Mouse (Mus musculus): ENCODE results near the gene Platr17.

Platr17 gene

DNA sequence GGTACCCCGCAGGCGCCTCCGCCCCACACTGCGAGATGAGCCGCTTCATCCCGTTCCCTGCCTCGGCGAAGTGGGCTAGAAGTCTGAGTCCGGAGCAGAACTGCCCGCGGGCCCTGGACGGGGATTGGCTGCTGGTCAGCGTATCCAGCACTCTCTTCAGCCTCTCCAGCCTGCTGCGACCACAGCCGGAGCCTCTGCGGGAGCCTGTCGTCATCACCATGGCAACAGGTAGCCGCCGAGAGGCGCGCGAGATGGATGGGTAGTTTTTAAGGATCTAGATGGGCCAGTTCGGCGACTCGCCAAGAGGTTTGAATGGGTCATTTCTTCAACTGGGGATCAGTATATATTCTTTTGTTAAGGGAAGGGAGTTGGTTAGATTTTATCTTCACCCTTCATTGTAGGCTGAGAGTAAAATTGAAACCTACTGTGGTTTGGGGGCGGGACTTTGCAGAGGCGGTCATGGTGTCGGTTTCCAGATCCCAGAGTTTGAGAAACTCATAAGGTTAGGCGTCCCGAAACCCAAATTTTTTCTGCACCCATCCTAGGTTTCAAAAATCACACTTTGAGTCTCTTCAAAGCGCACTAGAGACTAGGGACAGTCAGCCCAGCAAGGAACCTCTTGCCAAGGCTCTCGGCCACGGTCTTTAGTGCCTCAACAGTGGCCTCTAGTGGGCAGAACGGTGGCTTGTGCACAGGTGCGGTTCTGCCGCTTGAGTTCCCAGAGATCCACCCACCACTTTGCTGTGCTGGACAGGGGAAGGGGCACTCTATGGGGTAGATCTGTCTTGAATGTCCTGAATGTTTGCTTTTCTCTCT is 15.6 kb downstream of the Platr17 start:
- DNase-seq (ENCODE audit: low spot score), result peak; percentile 85

DNA sequence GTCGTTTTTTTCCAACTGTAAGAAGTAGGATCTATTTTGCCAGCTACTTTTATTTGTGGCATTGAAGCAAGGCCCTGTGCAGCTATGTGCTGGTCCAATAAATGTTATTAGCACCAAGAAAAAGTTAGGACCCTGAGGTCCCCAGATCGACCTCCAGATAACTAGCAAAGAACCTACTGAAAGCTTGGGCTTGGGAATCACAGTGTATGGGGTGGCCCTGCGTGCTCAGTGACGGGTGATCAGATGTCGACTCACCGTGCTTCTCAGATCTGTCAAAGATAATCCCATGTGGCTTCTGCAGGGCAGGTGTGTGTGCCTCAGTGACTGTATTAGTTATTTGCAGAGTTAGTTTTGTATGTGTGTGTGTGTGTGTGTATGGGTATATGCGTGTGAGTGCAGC is 16.4 kb downstream of the Platr17 start:
- no peak for DNase-seq (ENCODE audit: low spot score)

DNA sequence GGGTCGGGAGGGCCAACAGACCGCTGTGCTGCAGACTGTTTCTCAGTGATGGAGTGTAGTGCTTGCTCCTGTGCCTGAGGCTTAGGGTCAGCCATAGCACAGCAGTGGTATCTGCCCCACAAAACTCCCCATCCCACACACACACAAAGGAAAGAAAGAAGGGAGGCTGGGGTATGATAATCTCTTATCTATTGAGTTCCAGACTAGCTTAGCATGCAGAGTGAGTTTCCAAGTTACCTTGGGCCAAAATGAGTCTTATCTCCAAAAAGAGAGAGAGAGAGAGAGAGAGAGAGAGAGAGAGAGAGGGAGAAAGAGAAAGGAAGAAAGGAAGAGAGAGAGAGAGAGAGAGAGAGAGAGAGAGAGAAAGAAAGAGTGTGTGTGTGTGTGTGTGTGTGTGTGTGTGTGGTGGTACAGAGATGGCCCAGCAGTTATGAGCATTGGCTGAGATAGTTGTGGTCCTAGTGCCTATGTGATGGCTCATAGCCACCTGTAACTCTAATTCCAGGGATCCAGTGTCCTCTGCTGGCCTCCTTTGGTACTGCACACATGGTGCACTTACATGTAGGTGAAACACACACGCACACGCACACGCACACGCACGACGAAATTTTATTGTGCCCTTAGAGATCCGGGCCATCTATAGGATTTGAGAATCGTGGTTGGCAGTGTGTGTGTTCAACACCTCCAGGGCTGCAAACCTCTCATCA is 19.8 kb downstream of the Platr17 start:
- DNase-seq (ENCODE audit: low spot score), result no peak

DNA sequence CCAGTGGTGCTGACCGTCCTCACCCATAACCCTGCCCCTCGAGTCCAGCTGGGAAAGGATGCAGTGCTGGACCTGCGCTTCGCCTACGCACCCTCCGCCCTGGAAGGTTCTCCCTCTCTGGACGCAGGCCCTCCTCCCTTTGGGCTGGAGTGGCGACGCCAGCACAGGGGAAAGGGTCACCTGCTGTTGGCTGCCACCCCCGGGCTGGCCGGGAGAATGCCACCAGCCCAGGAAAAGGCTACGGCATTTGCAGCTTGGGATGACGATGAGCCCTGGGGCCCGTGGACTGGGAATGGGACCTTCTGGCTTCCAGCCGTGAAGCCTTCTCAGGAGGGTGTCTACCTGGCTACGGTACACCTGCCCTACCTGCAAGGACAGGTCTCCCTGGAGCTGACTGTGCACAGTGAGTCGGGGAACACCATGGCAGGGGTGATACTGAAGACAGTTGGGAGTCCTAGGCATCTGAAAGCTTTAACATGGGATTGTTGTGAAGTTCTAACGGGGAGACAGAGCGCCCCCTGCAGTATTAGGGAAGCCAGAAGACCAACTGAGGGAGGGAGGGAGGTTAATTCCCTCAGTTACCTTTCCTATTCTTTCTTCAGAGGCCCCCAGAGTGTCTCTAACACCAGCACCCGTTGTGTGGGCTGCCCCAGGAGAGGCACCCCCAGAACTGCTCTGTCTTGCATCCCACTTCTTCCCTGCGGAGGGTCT is 20.6 kb downstream of the Platr17 start:
- no peak for DNase-seq (ENCODE audit: low spot score)

DNA sequence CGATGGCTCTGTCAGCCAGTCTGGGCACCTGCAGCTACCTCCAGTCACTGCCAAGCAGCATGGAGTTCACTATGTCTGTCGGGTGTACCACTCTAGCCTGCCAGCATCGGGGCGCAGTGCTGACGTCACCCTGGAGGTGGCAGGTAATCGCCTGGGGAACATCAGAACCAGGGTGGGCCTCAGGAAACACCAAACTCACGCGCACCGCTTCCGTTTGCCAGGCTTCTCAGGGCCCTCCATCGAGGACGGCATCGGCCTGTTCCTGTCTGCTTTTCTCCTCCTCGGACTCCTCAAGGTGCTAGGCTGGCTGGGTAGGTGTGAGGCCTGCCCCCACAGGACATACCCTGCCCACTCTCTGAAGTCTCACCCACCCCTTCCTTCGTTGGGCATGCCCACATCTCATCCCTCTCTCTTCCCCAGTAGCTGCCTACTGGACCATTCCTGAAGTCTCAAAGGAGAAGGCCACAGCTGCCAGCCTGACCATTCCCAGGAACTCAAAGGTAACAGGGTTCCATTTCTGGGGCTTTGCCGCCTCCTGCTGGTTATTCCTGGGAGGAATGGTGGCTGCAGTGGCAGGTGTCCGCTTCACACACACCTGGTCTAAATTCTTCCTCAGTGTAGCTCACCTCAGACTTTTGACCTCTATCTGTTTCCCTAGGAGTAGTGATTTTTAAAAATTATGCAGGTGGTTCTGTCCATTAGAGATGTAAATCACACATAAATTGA is 21.4 kb downstream of the Platr17 start:
- DNase-seq (ENCODE audit: low spot score), result no peak

DNA sequence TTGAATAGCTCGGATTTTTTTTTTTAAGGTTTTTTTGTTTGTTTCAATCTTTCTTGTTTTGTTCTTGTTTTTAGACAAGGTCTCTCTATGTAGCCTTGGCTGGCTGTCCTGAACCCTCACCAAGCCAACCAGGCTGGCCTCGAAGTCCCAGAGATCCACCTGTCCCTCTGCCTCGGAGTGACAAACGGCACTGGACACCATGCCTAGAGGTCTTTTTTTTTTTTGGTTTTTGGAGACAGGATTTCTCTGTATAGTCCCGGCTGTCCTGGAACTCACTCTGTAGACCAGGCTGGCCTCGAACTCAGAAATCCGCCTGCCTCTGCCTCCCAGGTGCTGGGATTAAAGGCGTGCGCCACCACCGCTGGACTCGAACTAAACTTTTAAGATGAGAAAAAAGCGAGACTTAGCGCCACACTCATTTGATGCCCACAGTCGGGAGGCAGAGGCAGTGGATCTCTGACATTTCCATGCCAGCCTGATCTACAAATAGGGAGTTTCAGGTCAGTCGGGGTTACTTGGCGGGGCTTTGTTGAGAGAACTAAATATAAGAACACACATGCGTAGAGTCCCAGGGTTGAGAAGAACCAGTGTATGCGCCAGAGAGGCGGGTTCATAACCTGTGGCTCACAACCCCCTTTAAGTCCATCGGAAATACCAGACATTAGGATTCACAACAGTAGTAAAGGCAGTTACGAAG is 23.5 kb downstream of the Platr17 start:
- no peak for DNase-seq (ENCODE audit: low spot score)

DNA sequence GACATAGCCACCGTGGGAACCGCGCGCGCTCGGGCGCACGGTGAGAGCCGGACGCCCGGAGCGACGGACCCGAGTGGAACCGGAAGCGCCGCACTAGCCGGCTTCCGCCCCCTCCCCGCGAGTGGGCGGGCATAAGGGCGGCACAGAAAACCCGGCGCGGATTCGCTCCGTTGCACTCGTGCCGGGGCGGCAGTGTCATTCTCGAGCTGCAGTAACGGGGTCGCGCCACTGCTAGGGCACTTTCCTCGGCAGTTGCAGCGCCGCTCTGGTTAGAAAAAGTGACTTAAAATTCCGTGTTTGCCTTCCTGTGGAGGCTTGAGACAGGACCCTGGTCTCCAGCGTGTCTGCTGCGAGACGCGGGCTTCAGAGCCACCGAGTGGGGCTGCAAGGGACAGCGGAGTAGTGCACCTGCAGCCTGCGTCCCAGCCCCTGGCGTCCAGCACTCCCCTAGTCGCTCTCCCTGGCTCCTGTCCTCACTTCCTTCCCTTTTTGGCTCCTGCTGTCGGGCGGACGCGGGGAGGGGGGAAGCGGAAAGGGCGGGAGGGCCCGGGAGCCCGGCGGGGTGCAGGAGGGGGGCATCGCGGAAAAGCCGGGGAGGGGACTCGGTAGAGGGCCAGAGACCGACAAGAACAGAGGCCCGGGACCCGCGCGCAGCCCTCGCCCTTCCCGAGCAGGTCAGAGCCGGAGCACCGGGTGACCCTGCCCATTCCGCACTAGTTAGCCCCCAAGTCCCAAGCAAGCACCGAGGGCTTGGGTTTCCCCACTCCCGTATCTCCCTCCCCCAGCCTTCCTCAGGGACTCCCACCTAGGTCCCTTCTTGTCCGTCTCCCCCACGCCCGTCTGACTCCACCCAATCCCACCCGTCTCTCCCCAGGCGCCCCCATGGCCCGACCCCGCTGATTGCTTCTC is 24.7 kb downstream of the Platr17 start, which contains the start of gene Rgl2:
TSS of gene Rgl2 (plus strand) at position 173 of the 909 bp plus-strand sequence.
- DNase-seq (ENCODE audit: low spot score), result peak; percentile 91

DNA sequence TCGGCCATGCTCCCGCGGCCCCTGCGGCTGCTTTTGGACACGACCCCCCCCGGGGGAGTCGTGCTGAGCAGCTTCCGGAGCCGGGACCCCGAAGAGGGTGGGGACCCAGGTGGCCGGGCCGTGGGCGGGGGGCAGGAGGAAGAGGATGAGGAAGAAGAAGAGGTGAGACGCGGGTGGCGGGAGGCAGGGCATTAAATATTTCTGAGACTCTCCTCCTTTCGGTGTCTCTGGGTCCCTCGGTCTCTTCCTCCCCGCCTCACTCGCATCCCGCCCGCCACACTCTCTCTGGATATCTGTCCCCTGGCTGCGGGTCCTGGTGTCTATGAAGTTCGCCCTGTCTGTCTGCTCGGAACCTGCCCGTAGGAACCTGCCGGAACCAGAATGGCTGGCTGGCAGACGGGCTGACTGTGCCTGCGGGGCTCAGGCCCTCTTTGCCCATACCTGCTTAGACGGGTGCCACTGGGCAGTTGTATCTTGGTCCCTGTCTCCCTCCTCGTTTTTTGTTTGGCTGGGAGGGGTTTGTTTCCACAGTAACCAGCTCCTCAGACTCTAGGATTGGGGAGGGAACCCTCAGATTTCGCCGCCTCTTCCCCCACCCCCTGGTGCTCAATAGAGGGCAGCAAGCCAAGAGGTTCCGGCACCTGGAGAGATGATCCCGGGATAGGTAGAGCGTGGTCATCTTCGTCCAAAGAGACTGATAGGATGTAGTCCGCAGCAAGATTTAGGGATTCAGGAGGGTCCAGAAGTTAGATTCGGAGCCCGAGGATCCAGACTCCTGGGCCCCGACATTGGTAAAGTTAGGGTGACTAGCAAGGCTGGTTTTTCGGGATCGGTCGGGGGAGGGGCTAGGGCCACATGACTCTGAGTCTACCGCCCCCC is 25.6 kb downstream of the Platr17 start:
- peak; percentile 76 for DNase-seq (ENCODE audit: low spot score)

DNA sequence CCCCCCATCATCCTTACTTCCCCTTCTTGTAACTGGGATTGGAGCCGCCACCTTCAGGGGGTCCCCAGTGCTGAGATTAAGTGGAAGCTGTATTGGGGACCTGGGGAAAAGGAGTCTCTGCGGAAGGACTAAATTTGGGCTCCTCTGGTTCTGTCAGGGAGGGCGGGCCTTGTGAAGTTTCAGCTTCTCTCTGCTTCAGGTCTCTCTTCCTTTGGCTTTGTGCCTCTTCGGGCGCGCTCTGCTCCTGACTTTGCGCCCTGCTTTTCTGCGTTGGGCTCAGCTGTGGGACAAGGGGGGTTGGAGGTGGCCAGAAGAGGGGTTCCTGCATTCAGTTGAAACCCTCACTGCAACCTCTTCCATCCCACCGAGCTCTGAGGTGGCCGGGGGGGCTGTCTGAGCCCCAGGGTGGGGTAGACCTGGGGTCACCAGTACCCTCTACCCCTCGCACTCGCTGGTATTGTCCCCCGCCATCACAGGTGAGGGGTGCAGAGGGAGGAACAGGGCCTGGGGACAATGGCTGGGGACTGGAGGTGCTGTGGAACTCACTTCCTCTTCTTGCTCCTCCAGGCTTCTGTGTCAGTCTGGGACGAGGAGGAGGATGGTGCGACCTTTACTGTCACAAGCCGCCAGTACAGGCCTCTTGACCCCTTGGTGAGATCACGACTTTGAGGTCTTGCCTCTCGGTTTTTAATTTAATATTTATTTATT is 26.4 kb downstream of the Platr17 start:
- no peak for DNase-seq (ENCODE audit: low spot score)

DNA sequence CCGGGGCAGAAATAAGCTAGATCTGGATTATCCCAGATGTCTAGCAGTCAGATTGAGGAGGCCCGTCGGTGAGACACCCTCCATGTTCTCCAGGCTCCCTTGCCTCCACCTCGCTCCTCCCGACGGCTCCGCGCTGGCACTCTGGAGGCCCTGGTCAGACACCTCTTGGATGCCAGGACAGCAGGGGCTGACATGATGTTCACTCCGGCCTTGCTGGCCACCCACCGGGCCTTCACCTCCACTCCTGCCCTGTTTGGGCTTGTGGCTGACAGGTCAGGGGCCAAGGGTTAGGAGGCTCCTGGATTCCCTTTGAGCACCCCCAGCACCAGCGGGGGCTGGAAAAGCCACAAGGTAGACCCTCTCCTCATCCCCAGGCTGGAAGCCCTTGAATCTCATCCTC is 27.0 kb downstream of the Platr17 start:
- DNase-seq (ENCODE audit: low spot score), result no peak

DNA sequence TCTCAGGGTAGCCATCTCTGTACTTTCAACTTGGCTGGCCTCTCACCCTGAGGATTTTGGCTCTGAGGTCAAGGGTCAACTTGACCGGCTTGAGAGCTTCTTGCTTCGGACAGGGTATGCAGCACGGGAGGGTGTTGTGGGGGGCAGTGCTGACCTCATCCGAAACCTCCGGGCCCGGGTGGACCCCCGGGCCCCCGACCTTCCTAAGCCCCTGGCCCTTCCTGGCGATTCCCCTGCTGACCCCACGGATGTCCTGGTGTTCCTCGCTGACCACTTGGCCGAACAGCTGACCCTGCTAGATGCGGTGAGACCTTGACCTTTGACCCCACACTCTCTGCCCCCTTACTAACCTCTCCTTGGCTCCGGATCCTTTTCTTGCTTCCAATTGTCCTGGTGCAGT is 27.5 kb downstream of the Platr17 start:
- DNase-seq (ENCODE audit: low spot score), result no peak

DNA sequence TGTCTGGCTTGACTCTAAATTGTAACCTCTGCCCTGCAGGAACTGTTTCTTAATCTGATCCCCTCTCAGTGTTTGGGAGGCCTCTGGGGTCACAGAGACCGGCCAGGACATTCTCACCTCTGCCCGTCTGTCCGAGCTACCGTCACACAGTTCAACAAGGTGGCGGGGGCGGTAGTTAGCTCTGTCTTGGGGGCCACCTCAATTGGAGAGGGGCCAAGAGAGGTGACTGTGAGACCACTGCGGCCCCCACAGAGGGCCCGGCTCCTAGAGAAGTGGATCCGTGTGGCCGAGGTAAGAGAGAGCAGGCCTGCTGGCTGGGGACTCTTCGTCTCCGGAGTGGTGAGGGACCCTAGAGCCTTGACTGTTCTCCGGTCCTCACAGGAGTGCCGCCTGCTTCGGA is 28.0 kb downstream of the Platr17 start:
- no peak for DNase-seq (ENCODE audit: low spot score)

DNA sequence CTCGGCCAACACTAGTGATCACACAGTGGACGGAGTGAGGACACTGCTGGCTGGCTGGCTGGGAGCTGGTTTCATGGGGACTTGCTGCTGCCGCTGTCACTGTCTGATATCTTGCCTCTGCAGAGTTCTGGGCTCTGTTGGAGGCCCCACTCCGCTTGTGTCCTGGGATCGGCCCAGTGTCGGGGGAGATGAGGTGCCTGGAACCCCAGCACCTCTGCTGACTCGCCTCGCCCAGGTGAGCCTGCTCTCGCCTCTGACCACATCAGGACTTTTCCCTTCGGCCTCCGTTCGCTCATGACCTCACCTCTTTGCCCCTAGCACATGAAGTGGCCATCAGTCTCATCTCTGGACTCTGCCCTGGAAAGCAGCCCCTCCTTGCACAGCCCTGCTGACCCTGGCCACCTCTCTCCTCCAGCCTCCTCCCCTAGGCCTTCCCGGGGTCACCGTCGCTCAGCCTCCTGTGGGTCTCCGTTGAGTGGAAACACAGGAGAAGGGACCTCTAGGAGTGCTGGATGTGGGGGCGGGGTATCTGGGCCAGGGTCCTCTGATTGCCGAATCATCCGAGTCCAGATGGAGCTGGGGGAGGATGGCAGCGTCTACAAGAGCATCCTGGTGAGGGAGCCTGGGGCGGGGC is 30.6 kb downstream of the Platr17 start:
- no peak for DNase-seq (ENCODE audit: low spot score)

DNA sequence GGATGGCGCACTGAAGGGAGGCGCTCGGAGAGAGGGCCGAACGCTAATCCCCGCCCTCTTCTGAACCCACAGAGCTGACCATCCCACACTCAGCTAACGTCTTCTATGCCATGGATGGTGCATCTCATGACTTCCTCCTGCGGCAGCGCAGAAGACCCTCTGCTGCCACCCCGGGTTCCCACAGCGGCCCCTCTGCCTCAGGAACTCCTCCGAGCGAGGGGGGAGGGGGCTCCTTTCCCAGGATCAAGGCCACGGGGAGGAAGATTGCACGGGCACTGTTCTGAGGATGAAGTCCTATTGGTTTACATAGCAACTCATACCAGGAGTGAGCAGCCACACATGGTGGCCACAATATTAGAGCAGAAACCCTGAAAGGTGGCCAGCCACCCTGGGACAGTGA is 32.1 kb downstream of the Platr17 start:
- no peak for DNase-seq (ENCODE audit: low spot score)

DNA sequence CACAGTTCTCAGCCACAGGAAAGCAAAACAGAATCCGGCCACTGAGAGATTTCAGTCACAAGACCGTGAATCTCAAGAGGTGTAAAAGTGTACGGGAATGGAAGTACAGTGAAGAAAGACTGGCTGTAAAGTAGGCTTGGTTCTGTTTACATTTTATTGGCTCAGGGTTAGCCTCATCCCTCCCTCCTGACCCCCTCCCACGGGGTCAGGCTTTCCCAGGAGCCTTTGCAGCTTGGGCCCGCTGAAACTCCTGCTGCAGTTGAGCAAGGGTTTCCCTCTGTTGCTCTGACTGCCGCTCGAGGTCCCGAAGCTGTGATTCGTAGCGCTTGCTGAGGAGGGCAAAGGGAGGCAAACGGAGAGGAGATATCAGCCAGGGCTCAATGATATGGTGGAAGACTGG is 33.8 kb downstream of the Platr17 start:
- no peak for DNase-seq (ENCODE audit: low spot score)

DNA sequence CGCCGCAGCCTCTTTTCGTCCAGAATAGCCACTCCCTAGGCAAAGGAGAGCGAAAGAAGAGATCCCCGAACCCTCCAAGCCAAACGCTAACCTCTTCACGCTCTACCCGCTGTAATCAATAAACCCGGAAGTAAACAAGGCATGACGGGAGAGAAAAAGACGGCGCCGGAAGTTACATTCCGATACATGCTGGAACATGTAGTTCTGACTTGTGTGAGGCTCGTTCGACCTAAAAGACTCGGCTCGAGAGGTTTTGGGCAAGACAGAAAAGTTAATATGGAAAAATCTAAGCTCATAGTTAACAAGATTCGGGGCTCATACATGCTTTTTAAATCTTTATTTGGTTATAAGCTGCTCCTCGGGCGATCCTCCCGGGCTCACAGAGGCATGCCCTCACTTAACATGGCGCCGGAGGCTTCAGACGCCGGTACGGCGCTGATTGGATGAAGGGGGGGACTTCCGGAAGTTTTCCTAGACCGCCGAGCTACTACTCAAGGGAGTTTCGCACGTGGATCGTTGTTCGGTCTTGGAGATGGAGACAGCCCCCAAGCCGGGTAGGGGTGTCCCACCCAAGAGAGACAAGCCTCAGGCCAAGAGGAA is 35.4 kb downstream of the Platr17 start, which contains the start of the genes Pfdn6 and Wdr46:
TSS of gene Pfdn6 (minus strand) at position 138 of the 600 bp plus-strand sequence.
TSS of gene Wdr46 (plus strand) at position 455 of the 600 bp plus-strand sequence.
- peak; percentile 86 for DNase-seq (ENCODE audit: low spot score)

DNA sequence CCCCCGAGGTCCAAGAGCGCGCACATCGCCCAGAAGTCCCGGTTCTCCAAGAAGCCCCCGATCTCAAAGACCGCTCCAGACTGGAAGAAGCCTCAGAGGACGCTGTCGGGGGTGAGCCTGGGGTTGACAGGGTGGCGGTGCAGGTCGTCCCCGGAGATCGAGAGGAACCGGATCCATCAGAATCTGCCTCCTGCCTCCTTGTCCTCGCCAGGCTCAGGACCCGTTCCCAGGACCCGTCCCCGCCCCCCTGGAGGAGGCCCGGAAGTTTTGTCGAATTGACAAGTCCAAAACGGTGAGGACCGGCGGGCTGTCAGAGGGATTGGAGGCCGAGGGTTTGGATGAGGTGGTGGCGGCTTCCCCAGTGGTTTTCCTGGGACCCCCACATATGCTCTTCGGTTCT is 36.0 kb downstream of the Platr17 start:
- no peak for DNase-seq (ENCODE audit: low spot score)

DNA sequence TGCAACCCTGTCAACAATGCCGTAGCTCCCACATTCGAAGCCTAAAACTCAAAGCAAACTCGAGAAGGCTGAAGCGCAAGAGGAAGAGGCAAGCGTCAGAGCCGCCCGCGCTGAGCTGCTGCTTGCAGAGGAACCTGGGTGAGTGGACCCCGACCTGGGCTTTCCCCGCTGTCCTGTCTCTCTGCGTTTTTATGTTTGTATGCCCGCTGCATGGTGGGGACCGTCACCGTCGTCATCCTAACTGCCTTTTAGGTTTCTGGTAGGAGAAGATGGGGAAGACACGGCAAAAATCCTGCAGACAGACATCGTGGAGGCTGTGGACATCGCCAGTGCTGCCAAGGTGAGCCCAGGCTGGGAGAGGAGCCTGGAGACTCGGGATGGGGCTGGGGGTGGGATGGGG is 36.4 kb downstream of the Platr17 start:
- no peak for DNase-seq (ENCODE audit: low spot score)
